Mouse (Mus musculus) brain, embryonic 14.5 days (tissue): ENCODE measurements around the gene Slc1a2. TPM values are rescaled to one million over a fixed set of nuclear protein-coding genes. Genes with fewer than 3 reads are reported as not detected.

ENCODE experiments used
- DNase-seq: peaks from one replicate; pipeline ENCODE4 v3.0.0-alpha.2; 2011; ENCODE audit warnings: low read depth
- CTCF ChIP-seq: fragments of 200-500 bp; IDR thresholded peaks from 2 replicates; pipeline ENCODE4 v1.5.1; 2012; ENCODE audit warnings: inconsistent platforms, mild to moderate bottlenecking, moderate library complexity, borderline replicate concordance; ENCODE audit not compliant: insufficient read depth, insufficient read length; ENCODE audit errors: extremely low read depth
- POLR2A ChIP-seq: fragments of 200-500 bp; IDR thresholded peaks from 2 replicates; pipeline ENCODE4 v1.6.1; 2012; ENCODE audit warnings: mild to moderate bottlenecking, inconsistent platforms, borderline replicate concordance; ENCODE audit not compliant: poor library complexity, insufficient read depth, insufficient read length, severe bottlenecking; ENCODE audit errors: extremely low read depth
- polyA plus RNA-seq: library from polyadenylated mRNA; depleted of rRNA; stranded (reverse); fragments of >200 nt; gene quantifications from 2 replicates; pipeline ENCODE4 v1.2.3, GENCODE M21; 2012

Gene Slc1a2
- polyA plus RNA-seq, 1 experiment = 46.2 TPM

DNA sequence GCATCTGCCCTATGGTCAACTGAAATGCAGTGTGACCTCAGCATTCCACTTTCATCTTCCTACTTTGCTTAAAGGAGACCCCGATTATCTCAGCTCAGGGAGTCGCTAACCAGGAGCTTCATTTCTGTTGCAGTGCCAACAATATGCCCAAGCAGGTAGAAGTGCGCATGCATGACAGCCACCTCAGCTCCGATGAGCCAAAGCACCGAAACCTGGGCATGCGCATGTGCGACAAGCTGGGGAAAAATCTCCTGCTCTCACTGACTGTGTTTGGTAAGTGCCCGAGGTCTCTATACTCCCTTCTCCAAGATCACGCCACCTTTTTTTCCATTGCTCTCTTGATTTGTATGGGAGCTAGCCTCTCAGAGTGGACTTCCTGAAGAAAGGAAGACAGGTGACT, 77.4 kb downstream of the Slc1a2 start:
- no peak for DNase-seq
- no peak for TF ChIP-seq POLR2A
- no peak for TF ChIP-seq CTCF

DNA sequence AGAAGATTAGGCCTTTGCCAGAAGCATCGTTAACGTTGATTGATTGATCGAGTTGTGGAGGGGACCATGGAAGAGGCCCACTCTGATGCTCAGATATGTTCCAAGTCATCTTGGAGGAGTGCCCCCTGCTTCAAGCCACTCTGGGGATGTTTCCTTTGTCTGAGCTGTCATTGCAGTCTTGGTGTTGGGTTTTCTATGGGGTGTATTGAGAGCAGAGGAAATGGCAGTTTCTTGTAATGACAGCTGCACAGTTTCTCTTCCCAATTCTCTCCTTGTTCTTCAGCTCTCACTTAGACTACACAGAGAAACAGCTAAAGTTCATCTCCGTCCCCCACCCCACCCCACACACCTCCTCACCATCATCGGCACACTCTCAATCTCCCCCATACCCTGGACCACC, 78.0 kb downstream of the Slc1a2 start:
- TF ChIP-seq CTCF (no peak), POLR2A (no peak)
- DNase-seq = no peak

- TF ChIP-seq POLR2A = no peak
- no peak for TF ChIP-seq CTCF
- no peak for DNase-seq
Observed at GRCm38 (mm10) chr2:102738852-102739251, 80.4 kb downstream of the Slc1a2 start.

DNA sequence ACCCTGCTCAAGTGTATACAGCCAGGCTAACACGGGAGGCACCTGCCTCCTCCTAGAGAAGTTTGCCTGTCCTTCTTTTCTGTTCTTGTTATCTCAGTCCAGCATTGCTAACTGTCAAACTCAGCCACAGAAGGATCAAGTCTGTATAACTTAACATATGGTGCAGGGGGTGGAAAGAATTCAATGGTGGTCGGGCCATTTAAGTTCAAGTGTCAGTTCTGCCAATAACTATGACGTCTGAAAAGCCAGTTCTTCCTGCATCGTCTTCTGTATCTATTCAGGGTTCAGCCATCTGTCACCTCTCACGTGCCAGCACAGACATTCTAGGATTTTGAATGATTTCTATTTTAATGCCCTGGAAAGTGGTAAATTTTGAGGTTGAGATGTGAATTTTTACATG, 84.2 kb downstream of the Slc1a2 start:
- DNase-seq = peak; percentile 19
- TF ChIP-seq CTCF = no peak
- TF ChIP-seq POLR2A = no peak

GRCm38 (mm10) chr2:102743918-102744696, 85.6 kb downstream of the Slc1a2 start:
- DNase-seq = peak; percentile 65
- TF ChIP-seq POLR2A (no peak), CTCF (peak; percentile 36; the same call in 1 of the 2 replicates)

DNA sequence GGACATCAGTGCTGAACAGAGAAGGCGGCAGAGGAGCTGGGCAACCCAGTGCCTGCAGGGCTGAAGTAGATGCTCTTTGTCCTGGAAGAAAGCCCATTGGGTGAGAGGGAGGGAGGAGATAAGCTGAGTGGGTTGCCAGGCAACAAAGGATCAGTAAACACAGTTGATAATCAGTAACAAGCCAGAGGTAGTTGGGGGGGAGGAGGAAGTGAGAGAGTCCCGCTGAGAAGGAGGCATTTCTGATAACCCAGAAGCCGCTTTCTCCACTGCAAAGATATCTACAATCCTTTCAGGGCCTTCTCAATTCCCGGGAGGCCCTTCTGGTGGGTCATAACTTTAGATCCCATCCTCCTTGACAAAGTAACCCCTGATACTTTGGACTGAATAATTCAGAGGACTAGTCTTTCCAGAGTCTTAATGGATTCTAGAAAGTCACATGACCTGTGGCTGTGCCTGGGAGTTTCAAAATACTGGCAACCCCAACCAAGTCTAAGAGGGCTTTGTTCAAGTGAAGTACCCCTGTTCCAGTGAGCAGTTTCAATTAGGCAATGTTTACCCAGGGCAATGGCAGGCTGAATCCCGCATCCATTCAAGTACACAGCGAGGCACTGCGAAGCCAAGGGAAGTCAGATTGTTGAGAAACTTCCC, 86.9 kb downstream of the Slc1a2 start:
- TF ChIP-seq POLR2A = no peak
- no peak for TF ChIP-seq CTCF
- DNase-seq = peak; percentile 96

GRCm38 (mm10) chr2:102747758-102748157, 89.3 kb downstream of the Slc1a2 start:
- no peak for TF ChIP-seq CTCF
- no peak for TF ChIP-seq POLR2A
- DNase-seq = no peak

- no peak for DNase-seq
- TF ChIP-seq POLR2A (no peak), CTCF (no peak)
Observed at GRCm38 (mm10) chr2:102749926-102750325, 91.5 kb downstream of the Slc1a2 start.

- TF ChIP-seq POLR2A = no peak
- no peak for TF ChIP-seq CTCF
Observed at GRCm38 (mm10) chr2:102751846-102752245, 93.4 kb downstream of the Slc1a2 start.

DNA sequence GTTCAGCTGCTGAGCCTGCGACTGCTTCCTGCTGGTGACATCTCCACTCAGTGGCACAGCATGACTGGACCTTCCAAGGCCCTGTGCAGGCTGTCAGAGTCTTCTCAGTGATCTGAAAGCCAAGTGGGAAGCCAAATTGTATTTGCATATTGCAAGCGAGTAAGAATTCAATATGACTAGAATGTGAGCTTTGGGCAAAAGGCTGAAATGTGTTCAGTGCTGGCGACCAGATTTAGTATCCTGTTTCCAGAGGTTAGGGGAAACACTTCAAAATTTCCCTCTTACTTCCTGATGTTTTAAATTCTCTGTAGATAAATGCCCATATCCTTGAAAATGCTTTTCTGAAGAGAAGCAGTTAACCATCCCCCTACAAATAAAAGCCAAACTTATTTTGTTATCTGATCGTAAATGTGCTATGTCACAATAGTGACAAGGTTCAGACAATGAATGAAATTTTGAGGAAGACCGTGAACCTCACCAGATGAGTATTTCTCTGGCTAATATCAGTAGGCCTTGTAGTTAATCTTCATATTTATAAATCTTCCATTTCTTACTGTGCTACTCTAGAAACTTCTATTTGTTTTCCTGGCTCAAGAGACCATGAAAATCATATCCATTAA, 98.9 kb downstream of the Slc1a2 start:
- DNase-seq = no peak
- no peak for TF ChIP-seq POLR2A
- TF ChIP-seq CTCF = no peak

More at GRCm38 (mm10) chr2:102751846-102752245, 93.4 kb downstream of the Slc1a2 start:
- no peak for DNase-seq

DNA sequence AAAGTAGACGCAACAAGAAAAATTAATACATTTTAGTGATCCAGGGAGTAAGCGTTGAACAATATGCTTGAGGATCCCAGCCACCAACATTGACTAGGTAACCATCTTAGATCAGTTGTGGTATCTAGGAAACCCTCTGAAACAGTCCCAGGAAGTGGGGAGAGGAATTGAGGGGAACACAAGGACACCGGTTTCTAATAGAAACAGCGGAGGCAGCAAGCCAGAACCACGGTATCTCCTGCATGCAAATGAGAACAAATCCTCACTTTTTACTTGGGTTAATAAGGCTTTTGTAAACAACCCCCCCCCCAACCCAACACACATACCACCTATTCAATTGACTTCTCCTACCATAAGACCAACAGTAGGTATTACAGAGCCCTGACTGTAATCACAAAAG, 101.0 kb downstream of the Slc1a2 start:
- DNase-seq = no peak
- TF ChIP-seq POLR2A (no peak), CTCF (no peak)
